Mouse (Mus musculus) erythroblast, embryonic 14.5 days (primary cell): ENCODE data around the gene Rpl19.

Experiments used
- GATA1 ChIP-seq: IDR thresholded peaks from 2 replicates; pipeline ENCODE4 v1.6.1; 2012; ENCODE audit warnings: low read length, inconsistent platforms, mixed read lengths
- TAL1 ChIP-seq: IDR thresholded peaks from 3 replicates; pipeline ENCODE4 v1.6.1; 2012; ENCODE audit warnings: low read length, inconsistent platforms, mixed read lengths

GRCm38 (mm10) chr11:98057998-98058397 is 31.5 kb downstream of the Rpl19 start:
- no peak for TF ChIP-seq TAL1
- no peak for TF ChIP-seq GATA1
